Mouse (Mus musculus): ENCODE results near the gene Fbrsl1. TPM values are rescaled to one million over a fixed set of nuclear protein-coding genes. Genes with fewer than 3 reads are reported as not detected.

The Fbrsl1 gene
- total and polyA plus RNA-seq, 3 experiments: 39.3 to 51.8 (median 47.0) TPM

GRCm38 (mm10) chr5:110390631-110391030 lies 57.7 kb downstream of the Fbrsl1 start:
- intact Hi-C loops (cut with DNase I): no loop called here
- Histone ChIP-seq H3K27me3 (ENCODE audit: control insufficient read depth, insufficient read depth, low read length) (no peaks in the 10 kb centered on the region), H3K4me1 (ENCODE audit: control insufficient read depth, insufficient read depth, low read length) (no peaks in the 10 kb centered on the region; the same call in 1 of the 2 replicates), H3K9ac (ENCODE audit: low read depth, low read length) (no peak overlapping the region), H3K4me3 (no peak overlapping the region), H3K36me3 (ENCODE audit: control insufficient read depth, insufficient read depth, low read length) (no peaks in the 10 kb centered on the region), H3K79me2 (replicated peaks; ENCODE audit: control insufficient read depth, insufficient read depth, low read length) (no peaks in the 10 kb centered on the region), H3K27ac (no peak overlapping the region; the same call in 1 of the 2 replicates)
- DNase-seq: no peak
- WGBS: 65% methylated on average over 4 of the region's 4 CpGs
- TF ChIP-seq POLR2A (IDR thresholded peaks at IDR 0.05; ENCODE audit: insufficient read depth, low read depth, low read length): no peak

DNA sequence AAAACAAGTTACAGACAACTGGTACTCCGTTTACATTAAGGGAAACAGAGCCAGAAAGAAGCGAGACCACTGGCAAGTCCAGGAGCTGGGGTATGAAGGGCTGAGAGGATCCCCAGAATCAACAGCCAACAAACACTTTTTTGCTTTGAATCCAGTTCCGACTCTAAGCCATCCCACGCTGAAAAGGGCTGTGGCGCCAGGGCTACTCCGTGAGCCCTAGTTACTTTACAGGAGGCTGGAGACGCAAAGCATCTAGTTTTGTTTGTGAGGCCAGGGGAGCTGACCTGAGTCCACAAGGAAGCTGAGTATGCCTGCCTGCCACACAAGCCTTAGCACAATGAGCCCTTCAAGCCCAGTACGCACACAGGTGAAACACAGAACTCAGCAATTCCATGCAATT lies 61.0 kb downstream of the Fbrsl1 start:
- H3K4me1 ChIP-seq (ENCODE audit: control insufficient read depth, insufficient read depth, low read length): no peaks in the 10 kb centered on the region; the same call in 1 of the 2 replicates
- no peak for DNase-seq
- no peak overlapping the region; the same call in 1 of the 2 replicates for H3K27ac ChIP-seq
- peak overlapping the region; percentile 50 for H3K4me3 ChIP-seq
- TF ChIP-seq CTCF (IDR thresholded peaks at IDR 0.05) (no peak), POLR2A (IDR thresholded peaks at IDR 0.05; ENCODE audit: insufficient read depth, low read depth, low read length) (no peak), EP300 (IDR thresholded peaks at IDR 0.05; ENCODE audit: insufficient read depth, low read depth, low read length) (no peak)
- no peaks in the 10 kb centered on the region for H3K36me3 ChIP-seq (ENCODE audit: control insufficient read depth, insufficient read depth, low read length)
- no peaks in the 10 kb centered on the region for H3K79me2 ChIP-seq (replicated peaks; ENCODE audit: control insufficient read depth, insufficient read depth, low read length)
- intact Hi-C loops (cut with DNase I): no loop called here
- H3K9ac ChIP-seq (ENCODE audit: low read depth, low read length): 0 out of 2 replicates have a peak overlapping the region, but pooled peaks have one; percentile 18
- WGBS: 42% methylated on average over 8 of the region's 8 CpGs
- no peaks in the 10 kb centered on the region for H3K27me3 ChIP-seq (ENCODE audit: control insufficient read depth, insufficient read depth, low read length)

GRCm38 (mm10) chr5:110386371-110387330 lies 61.7 kb downstream of the Fbrsl1 start:
- DNase-seq: peak; percentile 79 to 83
- H3K4me1 ChIP-seq (ENCODE audit: control insufficient read depth, insufficient read depth, low read length): no peaks in the 10 kb centered on the region; the same call in 1 of the 2 replicates
- WGBS: 6% methylated on average over 87 of the region's 90 CpGs
- no peak for TF ChIP-seq POLR2A (IDR thresholded peaks at IDR 0.05; ENCODE audit: insufficient read depth, low read depth, low read length)
- TF ChIP-seq CTCF (IDR thresholded peaks at IDR 0.05): 0 out of 2 replicates have a peak, but pooled peaks have one; percentile 5
- H3K4me3 ChIP-seq: peak overlapping the region; percentile 50
- intact Hi-C loops (cut with DNase I): no loop called here
- no peak overlapping the region; the same call in 1 of the 2 replicates for H3K27ac ChIP-seq
- peak overlapping the region; percentile 78 for H3K9ac ChIP-seq (ENCODE audit: low read depth, low read length)
- no peaks in the 10 kb centered on the region for H3K79me2 ChIP-seq (replicated peaks; ENCODE audit: control insufficient read depth, insufficient read depth, low read length)
- no peaks in the 10 kb centered on the region for H3K27me3 ChIP-seq (ENCODE audit: control insufficient read depth, insufficient read depth, low read length)
- no peaks in the 10 kb centered on the region for H3K36me3 ChIP-seq (ENCODE audit: control insufficient read depth, insufficient read depth, low read length)

DNA sequence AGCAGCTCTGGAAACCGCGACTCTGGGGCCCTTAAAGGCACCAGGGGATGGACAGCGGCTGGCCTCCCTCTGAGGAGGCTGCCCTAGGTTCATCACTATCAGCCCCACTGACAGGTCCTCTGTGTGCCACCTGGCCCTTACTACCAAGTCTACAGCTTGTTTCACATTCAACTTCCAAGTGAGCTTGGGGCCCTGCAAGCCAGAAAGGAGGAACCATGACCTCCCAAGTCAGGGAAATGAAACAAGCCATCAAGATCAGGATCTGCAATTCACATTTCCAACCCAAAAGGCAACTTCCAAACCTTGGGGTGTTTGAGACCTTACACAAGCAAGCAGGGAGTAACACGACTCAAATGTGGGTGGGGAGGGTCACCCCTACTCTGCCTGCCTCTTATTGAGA lies 63.0 kb downstream of the Fbrsl1 start:
- Histone ChIP-seq H3K4me3 (no peak overlapping the region), H3K4me1 (ENCODE audit: control insufficient read depth, insufficient read depth, low read length) (no peaks in the 10 kb centered on the region; the same call in 1 of the 2 replicates), H3K36me3 (ENCODE audit: control insufficient read depth, insufficient read depth, low read length) (no peaks in the 10 kb centered on the region), H3K9ac (ENCODE audit: low read depth, low read length) (no peak overlapping the region), H3K79me2 (replicated peaks; ENCODE audit: control insufficient read depth, insufficient read depth, low read length) (no peaks in the 10 kb centered on the region), H3K27ac (no peak overlapping the region), H3K27me3 (ENCODE audit: control insufficient read depth, insufficient read depth, low read length) (no peaks in the 10 kb centered on the region)
- WGBS: 69% methylated on average over 4 of the region's 4 CpGs
- TF ChIP-seq EP300 (IDR thresholded peaks at IDR 0.05; ENCODE audit: insufficient read depth, low read depth, low read length) (no peak), CTCF (IDR thresholded peaks at IDR 0.05) (no peak), POLR2A (IDR thresholded peaks at IDR 0.05; ENCODE audit: insufficient read depth, low read depth, low read length) (no peak)
- intact Hi-C loops (cut with DNase I): no loop called here
- no peak for DNase-seq

DNA sequence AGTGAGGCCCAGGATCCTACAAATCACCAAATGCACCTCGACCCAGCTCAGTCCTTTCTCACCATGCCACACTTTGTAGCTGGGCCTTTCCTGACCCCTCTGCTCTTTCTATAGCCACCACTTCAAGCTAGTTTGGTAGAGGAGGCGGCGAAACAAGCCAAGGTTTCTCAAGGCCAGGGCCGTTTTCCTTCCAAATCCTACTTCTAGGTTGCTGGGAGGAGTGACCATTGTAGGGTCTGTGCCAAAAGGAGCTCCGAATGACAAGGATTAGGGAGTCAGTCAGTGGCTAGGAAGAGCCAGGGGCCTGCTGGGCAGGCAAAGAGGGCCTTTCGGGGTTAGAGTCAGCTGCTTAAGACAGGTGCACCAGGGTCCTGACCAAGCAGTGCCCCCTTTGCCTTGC lies 63.8 kb downstream of the Fbrsl1 start:
- no peak overlapping the region for H3K4me3 ChIP-seq
- intact Hi-C loops (cut with DNase I): no loop called here
- DNase-seq: no peak
- TF ChIP-seq CTCF (IDR thresholded peaks at IDR 0.05): no peak
- no peak for TF ChIP-seq POLR2A (IDR thresholded peaks at IDR 0.05; ENCODE audit: insufficient read depth, low read depth, low read length)
- TF ChIP-seq EP300 (IDR thresholded peaks at IDR 0.05; ENCODE audit: insufficient read depth, low read depth, low read length): no peak
- WGBS: 73% methylated on average over 6 of the region's 6 CpGs
- H3K36me3 ChIP-seq (ENCODE audit: control insufficient read depth, insufficient read depth, low read length): no peaks in the 10 kb centered on the region
- H3K27me3 ChIP-seq (ENCODE audit: control insufficient read depth, insufficient read depth, low read length): no peaks in the 10 kb centered on the region
- H3K79me2 ChIP-seq (replicated peaks; ENCODE audit: control insufficient read depth, insufficient read depth, low read length): no peaks in the 10 kb centered on the region
- no peaks in the 10 kb centered on the region; the same call in 1 of the 2 replicates for H3K4me1 ChIP-seq (ENCODE audit: control insufficient read depth, insufficient read depth, low read length)
- no peak overlapping the region for H3K27ac ChIP-seq
- H3K9ac ChIP-seq (ENCODE audit: low read depth, low read length): no peak overlapping the region

- Histone ChIP-seq H3K27me3 (ENCODE audit: control insufficient read depth, insufficient read depth, low read length) (no peaks in the 10 kb centered on the region), H3K4me3 (no peak overlapping the region), H3K36me3 (ENCODE audit: control insufficient read depth, insufficient read depth, low read length) (no peaks in the 10 kb centered on the region), H3K79me2 (replicated peaks; ENCODE audit: control insufficient read depth, insufficient read depth, low read length) (no peaks in the 10 kb centered on the region), H3K9ac (ENCODE audit: low read depth, low read length) (no peak overlapping the region), H3K27ac (no peak overlapping the region), H3K4me1 (ENCODE audit: control insufficient read depth, insufficient read depth, low read length) (no peaks in the 10 kb centered on the region)
- intact Hi-C loops (cut with DNase I): loop anchor here (5.0 kb wide), 2 partner anchors 47 to 257 kb away; no protein-coding TSS in a partner anchor
- WGBS: 87% methylated on average over 4 of the region's 4 CpGs
- TF ChIP-seq EP300 (IDR thresholded peaks at IDR 0.05; ENCODE audit: insufficient read depth, low read depth, low read length) (no peak), POLR2A (IDR thresholded peaks at IDR 0.05; ENCODE audit: insufficient read depth, low read depth, low read length) (no peak), CTCF (IDR thresholded peaks at IDR 0.05) (peak; percentile 23; the same call in 1 of the 2 replicates)
- DNase-seq: no peak
These were observed 68.5 kb downstream of the Fbrsl1 start for GRCm38 (mm10) chr5:110379823-110380222.

All from heart, adult 2 months (tissue).